Mouse (Mus musculus): Measurements from ENCODE around the gene Tmem132c. TPM values are rescaled to one million over a fixed set of nuclear protein-coding genes. Genes with fewer than 3 reads are reported as not detected.

The Tmem132c gene
- polyA plus RNA-seq, 1 experiment from 2014 or later = 0.93 TPM

DNA sequence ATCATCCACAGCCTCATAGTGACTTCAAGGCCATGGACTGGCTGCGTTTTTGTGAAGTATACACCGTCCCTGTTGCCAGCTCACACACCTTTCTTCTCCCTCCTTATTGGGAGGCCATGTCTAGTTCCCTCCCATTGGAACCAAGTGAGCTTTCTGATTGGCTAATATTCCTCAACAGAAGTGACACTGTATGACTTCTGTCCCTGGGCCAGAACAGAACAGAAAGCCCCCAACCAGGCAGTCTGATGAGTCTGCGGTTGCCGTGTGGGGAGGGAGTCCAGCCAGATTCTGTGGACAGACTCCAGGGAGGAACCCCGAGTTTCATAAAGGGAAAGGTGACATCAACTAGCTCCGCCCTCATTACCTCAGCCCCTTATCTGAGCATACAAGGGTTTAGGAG lies 233.2 kb downstream of the Tmem132c start:
- Histone ChIP-seq H3K4me3 (ENCODE audit: low read length) (no peak overlapping the region), H3K9ac (ENCODE audit: low read length) (no peak overlapping the region), H3K27ac (ENCODE audit: low read length) (no peak overlapping the region), H3K27me3 (ENCODE audit: control insufficient read depth, insufficient read depth, low read length) (no peaks in the 10 kb centered on the region), H3K4me1 (ENCODE audit: control insufficient read depth, insufficient read depth, low read length) (no peaks in the 10 kb centered on the region), H3K9me3 (replicated peaks; ENCODE audit: control insufficient read depth, low read length) (no peaks in the 10 kb centered on the region), H3K4me2 (ENCODE audit: low read depth, low read length) (no peak overlapping the region), H3K36me3 (ENCODE audit: control insufficient read depth, insufficient read depth) (no peaks in the 10 kb centered on the region)
- 74% methylated on average over 6 of the region's 6 CpGs for WGBS
- ATAC-seq (replicated peaks; ENCODE audit: extremely low read depth, insufficient read depth, low FRiP score) = peak; percentile 28

- H3K36me3 ChIP-seq (ENCODE audit: control insufficient read depth, insufficient read depth) = no peaks in the 10 kb centered on the region
- H3K4me2 ChIP-seq (ENCODE audit: low read depth, low read length) = no peak overlapping the region
- no peaks in the 10 kb centered on the region for H3K27me3 ChIP-seq (ENCODE audit: control insufficient read depth, insufficient read depth, low read length)
- H3K4me1 ChIP-seq (ENCODE audit: control insufficient read depth, insufficient read depth, low read length) = no peaks in the 10 kb centered on the region
- no peaks in the 10 kb centered on the region for H3K9me3 ChIP-seq (replicated peaks; ENCODE audit: control insufficient read depth, low read length)
- ATAC-seq (replicated peaks; ENCODE audit: extremely low read depth, insufficient read depth, low FRiP score) = no peak
- H3K4me3 ChIP-seq (ENCODE audit: low read length) = no peak overlapping the region
- H3K27ac ChIP-seq (ENCODE audit: low read length) = no peak overlapping the region
- 41% methylated on average over 9 of the region's 9 CpGs for WGBS
- H3K9ac ChIP-seq (ENCODE audit: low read length) = no peak overlapping the region
Observed at GRCm38 (mm10) chr5:127477790-127478189, 236.2 kb downstream of the Tmem132c start.

DNA sequence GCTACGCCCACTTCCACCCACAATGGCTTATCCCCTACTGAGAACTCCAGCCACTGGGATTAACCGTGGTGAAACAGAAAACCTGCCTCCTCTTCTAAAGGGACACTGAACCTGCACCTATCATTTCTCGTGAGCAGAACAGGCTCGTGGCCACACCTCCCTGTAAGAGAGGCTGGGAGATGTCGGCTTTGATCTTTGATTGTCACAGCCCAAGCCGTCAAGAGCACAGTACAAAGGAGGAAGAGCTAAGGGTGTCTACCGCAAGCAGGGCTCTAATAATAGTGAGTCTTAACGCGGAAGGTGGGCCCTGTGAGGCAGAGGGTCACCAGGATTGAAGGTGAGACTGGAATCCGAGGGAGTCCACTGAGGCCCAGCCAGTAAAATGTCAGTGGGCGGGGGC lies 236.7 kb downstream of the Tmem132c start:
- no peak for ATAC-seq (replicated peaks; ENCODE audit: extremely low read depth, insufficient read depth, low FRiP score)
- Histone ChIP-seq H3K27ac (ENCODE audit: low read length) (no peak overlapping the region), H3K9me3 (replicated peaks; ENCODE audit: control insufficient read depth, low read length) (no peaks in the 10 kb centered on the region), H3K27me3 (ENCODE audit: control insufficient read depth, insufficient read depth, low read length) (no peaks in the 10 kb centered on the region), H3K36me3 (ENCODE audit: control insufficient read depth, insufficient read depth) (no peaks in the 10 kb centered on the region), H3K9ac (ENCODE audit: low read length) (no peak overlapping the region), H3K4me2 (ENCODE audit: low read depth, low read length) (no peak overlapping the region), H3K4me1 (ENCODE audit: control insufficient read depth, insufficient read depth, low read length) (no peaks in the 10 kb centered on the region), H3K4me3 (ENCODE audit: low read length) (no peak overlapping the region)
- 19% methylated on average over 11 of the region's 11 CpGs for WGBS

DNA sequence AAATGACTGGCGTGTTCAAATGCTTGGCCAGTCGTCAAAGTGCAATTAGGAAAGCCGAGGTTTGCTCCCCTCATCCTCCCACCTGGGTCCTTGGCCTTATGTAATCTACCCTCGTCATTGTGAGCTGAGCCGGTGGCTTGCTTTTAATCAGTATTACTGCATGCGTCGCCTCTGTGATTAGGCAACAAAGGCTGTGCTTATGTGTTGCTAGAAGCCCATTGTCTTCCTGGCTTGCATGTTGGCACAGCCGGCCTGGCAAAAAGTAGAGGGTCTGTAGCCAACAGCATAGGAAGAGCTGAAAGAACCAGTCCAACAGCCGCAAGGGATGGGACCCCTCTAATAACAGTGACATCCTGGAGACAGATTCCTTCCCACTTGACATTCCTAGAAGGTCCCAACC lies 239.3 kb downstream of the Tmem132c start:
- Histone ChIP-seq H3K4me3 (ENCODE audit: low read length) (no peak overlapping the region), H3K27ac (ENCODE audit: low read length) (no peak overlapping the region), H3K4me1 (ENCODE audit: control insufficient read depth, insufficient read depth, low read length) (peaks cover 6% of the 10 kb centered on the region), H3K4me2 (ENCODE audit: low read depth, low read length) (no peak overlapping the region), H3K36me3 (ENCODE audit: control insufficient read depth, insufficient read depth) (no peaks in the 10 kb centered on the region), H3K9ac (ENCODE audit: low read length) (no peak overlapping the region), H3K27me3 (ENCODE audit: control insufficient read depth, insufficient read depth, low read length) (no peaks in the 10 kb centered on the region), H3K9me3 (replicated peaks; ENCODE audit: control insufficient read depth, low read length) (no peaks in the 10 kb centered on the region)
- WGBS = 67% methylated on average over 9 of the region's 9 CpGs
- no peak for ATAC-seq (replicated peaks; ENCODE audit: extremely low read depth, insufficient read depth, low FRiP score)

DNA sequence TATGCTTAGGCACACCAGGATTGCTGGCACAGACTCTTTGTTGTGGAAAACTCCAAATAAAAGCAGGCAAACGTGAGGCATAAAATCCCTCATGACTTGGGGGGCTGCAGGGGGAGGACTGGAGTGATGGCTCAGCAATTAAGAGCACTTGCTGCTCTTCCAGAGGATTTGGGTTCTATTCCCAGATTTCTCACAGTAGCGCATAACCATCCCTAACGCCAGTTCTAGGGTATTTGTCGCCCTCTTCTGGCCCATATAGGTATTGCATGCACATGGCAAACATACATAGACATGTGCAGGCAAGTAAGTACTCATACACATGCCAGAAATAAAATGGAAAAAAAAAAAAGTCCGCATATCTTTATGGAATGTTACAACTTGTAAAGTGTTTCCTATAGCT lies 239.8 kb downstream of the Tmem132c start:
- no peaks in the 10 kb centered on the region for H3K27me3 ChIP-seq (ENCODE audit: control insufficient read depth, insufficient read depth, low read length)
- no peak for ATAC-seq (replicated peaks; ENCODE audit: extremely low read depth, insufficient read depth, low FRiP score)
- no peak overlapping the region for H3K4me3 ChIP-seq (ENCODE audit: low read length)
- H3K36me3 ChIP-seq (ENCODE audit: control insufficient read depth, insufficient read depth) = no peaks in the 10 kb centered on the region
- no peak overlapping the region for H3K27ac ChIP-seq (ENCODE audit: low read length)
- 32% methylated on average over 5 of the region's 5 CpGs for WGBS
- H3K4me1 ChIP-seq (ENCODE audit: control insufficient read depth, insufficient read depth, low read length) = peaks cover 6% of the 10 kb centered on the region
- H3K9me3 ChIP-seq (replicated peaks; ENCODE audit: control insufficient read depth, low read length) = no peaks in the 10 kb centered on the region
- H3K4me2 ChIP-seq (ENCODE audit: low read depth, low read length) = no peak overlapping the region
- no peak overlapping the region for H3K9ac ChIP-seq (ENCODE audit: low read length)

DNA sequence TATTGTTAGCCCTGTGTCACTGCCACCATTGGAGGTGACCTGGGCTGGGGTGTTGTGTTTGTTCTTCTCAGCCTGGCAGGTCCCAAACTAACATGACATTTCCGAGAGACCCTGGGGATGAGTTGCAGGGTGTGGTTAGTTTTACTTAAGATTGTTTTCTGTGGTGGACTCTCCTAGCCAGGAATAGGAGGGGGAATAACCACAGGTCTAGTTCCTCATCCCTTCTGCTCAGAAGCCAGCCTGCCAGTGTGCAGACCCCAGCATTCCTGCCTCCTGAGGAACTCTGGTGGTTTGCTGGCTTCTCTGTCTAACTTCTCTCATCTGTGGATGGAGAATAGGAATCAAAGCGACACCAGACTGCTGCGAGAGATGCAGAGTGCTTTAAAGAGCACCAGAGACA lies 240.7 kb downstream of the Tmem132c start:
- Histone ChIP-seq H3K4me2 (ENCODE audit: low read depth, low read length) (no peak overlapping the region), H3K27ac (ENCODE audit: low read length) (no peak overlapping the region), H3K4me3 (ENCODE audit: low read length) (no peak overlapping the region), H3K36me3 (ENCODE audit: control insufficient read depth, insufficient read depth) (no peaks in the 10 kb centered on the region), H3K9me3 (replicated peaks; ENCODE audit: control insufficient read depth, low read length) (peaks cover 4% of the 10 kb centered on the region), H3K27me3 (ENCODE audit: control insufficient read depth, insufficient read depth, low read length) (no peaks in the 10 kb centered on the region), H3K4me1 (ENCODE audit: control insufficient read depth, insufficient read depth, low read length) (peaks cover 6% of the 10 kb centered on the region), H3K9ac (ENCODE audit: low read length) (no peak overlapping the region)
- no peak for ATAC-seq (replicated peaks; ENCODE audit: extremely low read depth, insufficient read depth, low FRiP score)
- 67% methylated on average over 3 of the region's 3 CpGs for WGBS

GRCm38 (mm10) chr5:127483955-127484659 lies 242.5 kb downstream of the Tmem132c start:
- 42% methylated on average over 8 of the region's 8 CpGs for WGBS
- Histone ChIP-seq H3K9ac (ENCODE audit: low read length) (no peak overlapping the region), H3K4me1 (ENCODE audit: control insufficient read depth, insufficient read depth, low read length) (peaks cover 6% of the 10 kb centered on the region), H3K4me3 (ENCODE audit: low read length) (no peak overlapping the region), H3K9me3 (replicated peaks; ENCODE audit: control insufficient read depth, low read length) (peaks cover 4% of the 10 kb centered on the region), H3K27me3 (ENCODE audit: control insufficient read depth, insufficient read depth, low read length) (no peaks in the 10 kb centered on the region), H3K27ac (ENCODE audit: low read length) (no peak overlapping the region), H3K4me2 (ENCODE audit: low read depth, low read length) (no peak overlapping the region), H3K36me3 (ENCODE audit: control insufficient read depth, insufficient read depth) (no peaks in the 10 kb centered on the region)
- ATAC-seq (replicated peaks; ENCODE audit: extremely low read depth, insufficient read depth, low FRiP score) = no peak

- peaks cover 6% of the 10 kb centered on the region for H3K4me1 ChIP-seq (ENCODE audit: control insufficient read depth, insufficient read depth, low read length)
- peak overlapping the region; percentile 36 for H3K4me2 ChIP-seq (ENCODE audit: low read depth, low read length)
- no peak for ATAC-seq (replicated peaks; ENCODE audit: extremely low read depth, insufficient read depth, low FRiP score)
- WGBS = 57% methylated on average over 13 of the region's 13 CpGs
- no peak overlapping the region; the same call in 1 of the 2 replicates for H3K4me3 ChIP-seq (ENCODE audit: low read length)
- no peaks in the 10 kb centered on the region for H3K27me3 ChIP-seq (ENCODE audit: control insufficient read depth, insufficient read depth, low read length)
- H3K36me3 ChIP-seq (ENCODE audit: control insufficient read depth, insufficient read depth) = no peaks in the 10 kb centered on the region
- no peak overlapping the region for H3K27ac ChIP-seq (ENCODE audit: low read length)
- H3K9me3 ChIP-seq (replicated peaks; ENCODE audit: control insufficient read depth, low read length) = peaks cover 4% of the 10 kb centered on the region
- no peak overlapping the region for H3K9ac ChIP-seq (ENCODE audit: low read length)
Observed at GRCm38 (mm10) chr5:127484813-127485486, 243.3 kb downstream of the Tmem132c start.

DNA sequence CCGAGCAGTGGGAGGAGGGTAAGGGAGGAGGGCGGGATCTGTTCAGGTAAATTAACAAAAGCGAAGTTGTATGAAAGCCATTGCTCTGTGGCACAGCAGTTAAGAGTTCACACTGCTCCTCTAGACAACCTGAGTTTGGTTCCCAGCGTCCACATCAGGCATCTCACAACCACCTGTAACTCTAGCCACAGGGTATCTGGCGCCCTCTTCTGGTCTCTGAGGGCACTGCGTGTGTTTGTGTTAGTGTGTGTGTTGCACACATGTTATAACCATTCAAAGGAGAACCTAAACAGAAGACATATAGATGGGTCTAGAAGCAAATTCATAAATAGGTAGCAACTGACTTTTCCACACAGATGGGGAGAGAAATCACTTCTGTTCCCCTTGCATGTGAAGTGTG lies 245.6 kb downstream of the Tmem132c start:
- Histone ChIP-seq H3K4me3 (ENCODE audit: low read length) (no peak overlapping the region), H3K36me3 (ENCODE audit: control insufficient read depth, insufficient read depth) (no peaks in the 10 kb centered on the region), H3K4me2 (ENCODE audit: low read depth, low read length) (no peak overlapping the region), H3K4me1 (ENCODE audit: control insufficient read depth, insufficient read depth, low read length) (peaks cover 6% of the 10 kb centered on the region), H3K27me3 (ENCODE audit: control insufficient read depth, insufficient read depth, low read length) (no peaks in the 10 kb centered on the region), H3K9me3 (replicated peaks; ENCODE audit: control insufficient read depth, low read length) (peaks cover 4% of the 10 kb centered on the region), H3K9ac (ENCODE audit: low read length) (no peak overlapping the region), H3K27ac (ENCODE audit: low read length) (no peak overlapping the region)
- ATAC-seq (replicated peaks; ENCODE audit: extremely low read depth, insufficient read depth, low FRiP score) = no peak
- 79% methylated on average over 6 of the region's 6 CpGs for WGBS

Measured in heart, embryonic 16.5 days (tissue).